In genomic region chr1:176996630-176997201, GRCm38 (mm10) we compare ENCODE assay signal across 9 mouse cellular contexts.
DNase-seq lines count a peak whose midpoint lies in the region; ATAC-seq and TF ChIP-seq lines count a peak whose summit lies in the region.
"Had no signal": no experiment of that assay in that cellular context is flagged by ENCODE, and none has a peak within 500 bp of the region (broad histone marks: within the 10 kb centered on the region; RNA-seq: fewer than 3 reads in every experiment).

No protein-coding gene starts in this region.

- H3K4me1 ChIP-seq in heart, adult 2 months (ENCODE audit: control insufficient read depth, insufficient read depth, low read length) = peaks cover 11% of the 10 kb centered on the region
- H3K4me1 ChIP-seq in limb, embryonic 13.5 days = peaks cover 56% of the 10 kb centered on the region
- peaks cover 58% of the 10 kb centered on the region for H3K4me1 ChIP-seq in midbrain, embryonic 15.5 days

- TF ChIP-seq EP300 in heart, adult 2 months (IDR thresholded peaks at IDR 0.05; ENCODE audit: insufficient read depth, low read depth, low read length) = no peak

- no peak overlapping the region for H3K27ac ChIP-seq in heart, adult 2 months
- H3K27ac ChIP-seq in limb, embryonic 13.5 days = 0 out of 2 replicates have a peak overlapping the region, but pooled peaks have one; percentile 48
- peak overlapping the region; percentile 39 for H3K27ac ChIP-seq in midbrain, embryonic 15.5 days

- intact Hi-C loops in heart, adult 2 months (cut with DNase I) = no loop called here

- H3K9ac ChIP-seq in heart, adult 2 months (ENCODE audit: low read depth, low read length) = no peak overlapping the region
- H3K9ac ChIP-seq in limb, embryonic 13.5 days = no peak overlapping the region
- H3K9ac ChIP-seq in midbrain, embryonic 15.5 days = no peak overlapping the region

- peak; percentile 55 for DNase-seq in brain, adult 2 months (ENCODE audit: low read depth, low spot score)
- DNase-seq in heart, adult 2 months = peak; percentile 37 to 47
- peak; percentile 30 for DNase-seq in kidney, adult 18-20 months
- peak; percentile 83 for DNase-seq in splenic B cell, adult 2 months (ENCODE audit: low read depth, low spot score)
- no peak for DNase-seq in urinary bladder, adult 18-20 months (ENCODE audit: low spot score in 2 of 2)

- no peak for TF ChIP-seq POLR2A in heart, adult 2 months (IDR thresholded peaks at IDR 0.05; ENCODE audit: insufficient read depth, low read depth, low read length)

- TF ChIP-seq CTCF in heart, adult 2 months (IDR thresholded peaks at IDR 0.05) = no peak

- 47% methylated on average over 16 of the region's 16 CpGs for WGBS in heart, adult 2 months
- whole genome bisulfite sequencing in limb, embryonic 13.5 days = 46% methylated on average over 16 of the region's 16 CpGs
- WGBS in midbrain, embryonic 15.5 days = 16% methylated on average over 16 of the region's 16 CpGs

- no peaks in the 10 kb centered on the region for H3K27me3 ChIP-seq in heart, adult 2 months (ENCODE audit: control insufficient read depth, insufficient read depth, low read length)
- H3K27me3 ChIP-seq in limb, embryonic 13.5 days = peaks cover 14% of the 10 kb centered on the region
- H3K27me3 ChIP-seq in midbrain, embryonic 15.5 days (replicated peaks) = no peaks in the 10 kb centered on the region
- H3K27me3 ChIP-seq in splenic B cell, adult 2 months (ENCODE audit: control insufficient read depth, insufficient read depth, low read length, poor library complexity, severe bottlenecking) = no peaks in the 10 kb centered on the region

- H3K9me3 ChIP-seq in limb, embryonic 13.5 days = no peaks in the 10 kb centered on the region
- H3K9me3 ChIP-seq in midbrain, embryonic 15.5 days = no peaks in the 10 kb centered on the region

- ATAC-seq in CD4-positive, CD25-positive, alpha-beta regulatory T cell, adult 4 months = peak; percentile 44
- no peak for ATAC-seq in limb, embryonic 13.5 days (ENCODE audit: low FRiP score, low read depth)
- no peak for ATAC-seq in midbrain, embryonic 15.5 days (replicated peaks)

- no peaks in the 10 kb centered on the region for H3K36me3 ChIP-seq in heart, adult 2 months (ENCODE audit: control insufficient read depth, insufficient read depth, low read length)
- no peaks in the 10 kb centered on the region for H3K36me3 ChIP-seq in limb, embryonic 13.5 days
- no peaks in the 10 kb centered on the region for H3K36me3 ChIP-seq in midbrain, embryonic 15.5 days (replicated peaks)
- H3K36me3 ChIP-seq in splenic B cell, adult 2 months (ENCODE audit: control insufficient read depth, insufficient read depth, low read length, poor library complexity, severe bottlenecking) = no peaks in the 10 kb centered on the region

- no peaks in the 10 kb centered on the region for H3K79me2 ChIP-seq in heart, adult 2 months (replicated peaks; ENCODE audit: control insufficient read depth, insufficient read depth, low read length)

- H3K4me2 ChIP-seq in limb, embryonic 13.5 days (replicated peaks) = peak overlapping the region; percentile 19; the same call in 1 of the 2 replicates
- H3K4me2 ChIP-seq in midbrain, embryonic 15.5 days = peak overlapping the region; percentile 29

- H3K4me3 ChIP-seq in heart, adult 2 months = no peak overlapping the region
- no peak overlapping the region for H3K4me3 ChIP-seq in limb, embryonic 13.5 days
- no peak overlapping the region for H3K4me3 ChIP-seq in midbrain, embryonic 15.5 days
- H3K4me3 ChIP-seq: myocyte had no signal

Comparison
In these comparisons a context has a peak if more than half of its experiments do, and no peak if none do; other contexts are left out.
1. DNase-seq: peak in brain, adult 2 months (single experiment), heart, adult 2 months (2 of 2), kidney, adult 18-20 months (single experiment) and splenic B cell, adult 2 months (single experiment); none in urinary bladder, adult 18-20 months (0 of 2).